Mouse (Mus musculus): ENCODE data around the gene Med21.
A peak's percentile ranks its signal among the peaks of the same experiment; 100 is the strongest.

Gene Med21

GRCm38 (mm10) chr6:146678136-146679070, 36.1 kb downstream of the Med21 start:
- no peak for DNase-seq (ENCODE audit: low spot score in 2 of 2)

- no peak for DNase-seq (ENCODE audit: low spot score in 2 of 2)
Measured at GRCm38 (mm10) chr6:146683881-146684280, 41.5 kb downstream of the Med21 start.

- DNase-seq (ENCODE audit: low spot score in 2 of 2), result peak; percentile 21 to 67
Measured at GRCm38 (mm10) chr6:146685781-146686308, 43.5 kb downstream of the Med21 start.

- DNase-seq (ENCODE audit: low spot score in 2 of 2), result no peak
Measured at GRCm38 (mm10) chr6:146686463-146687196, 44.3 kb downstream of the Med21 start.

GRCm38 (mm10) chr6:146688010-146688409, 45.7 kb downstream of the Med21 start:
- no peak for DNase-seq (ENCODE audit: low spot score in 2 of 2)

GRCm38 (mm10) chr6:146688861-146689260, 46.5 kb downstream of the Med21 start:
- DNase-seq (ENCODE audit: low spot score in 2 of 2), result no peak

GRCm38 (mm10) chr6:146697767-146698166, 55.4 kb downstream of the Med21 start:
- DNase-seq (ENCODE audit: low spot score in 2 of 2), result no peak

- DNase-seq (ENCODE audit: low spot score in 2 of 2), result no peak
Measured at GRCm38 (mm10) chr6:146698376-146698775, 56.0 kb downstream of the Med21 start.
